Mouse (Mus musculus) embryonic fibroblast, embryonic 13.5 days (primary cell): ENCODE measurements around the gene Med24.

Experiments used
- CTCF ChIP-seq: IDR thresholded peaks from 2 replicates; pipeline ENCODE4 v1.5.1; 2011; ENCODE audit warnings: mild to moderate bottlenecking, control low read depth, low read length, moderate library complexity, borderline replicate concordance; ENCODE audit not compliant: insufficient read depth
- POLR2A ChIP-seq: IDR thresholded peaks from 2 replicates; pipeline ENCODE4 v1.6.1; 2011; ENCODE audit warnings: low read depth, mild to moderate bottlenecking, control low read depth, low read length, moderate library complexity

- TF ChIP-seq CTCF = no peak
- no peak for TF ChIP-seq POLR2A
These were observed 6.1 kb downstream of the Med24 start for GRCm38 (mm10) chr11:98723098-98723497.
